Mouse (Mus musculus) bone marrow, adult 2 months (tissue): ENCODE data around the gene Cym. TPM values are rescaled to one million over a fixed set of nuclear protein-coding genes. Genes with fewer than 3 reads are reported as not detected.
A peak's percentile ranks its signal among the peaks of the same experiment; 100 is the strongest.

Experiments used
- H3K27ac ChIP-seq: fragments of 200-500 bp; 2 replicates; pipeline ENCODE4 v1.5.1; 2012; ENCODE audit warnings: low read depth, mild to moderate bottlenecking, control low read depth, inconsistent platforms, low read length; ENCODE audit not compliant: control insufficient read depth, poor library complexity, insufficient read depth
- H3K4me1 ChIP-seq: fragments of 200-500 bp; 2 replicates; pipeline ENCODE4 v1.6.1; 2011; ENCODE audit warnings: low read length; ENCODE audit not compliant: control insufficient read depth, insufficient read depth
- H3K4me3 ChIP-seq: fragments of 200-500 bp; replicated peaks from 2 replicates; pipeline ENCODE3; 2011; ENCODE audit warnings: mild to moderate bottlenecking, low read depth, low read length, control low read depth; ENCODE audit not compliant: control insufficient read depth
- CTCF ChIP-seq: fragments of 200-500 bp; IDR thresholded peaks from 2 replicates; pipeline ENCODE4 v1.5.1; 2011; ENCODE audit warnings: low read length, control low read depth; ENCODE audit not compliant: control insufficient read depth, insufficient read depth
- POLR2A ChIP-seq: fragments of 200-500 bp; IDR thresholded peaks from 2 replicates; pipeline ENCODE4 v1.6.1; 2011; ENCODE audit warnings: low read depth, mild to moderate bottlenecking, control low read depth, low read length, borderline replicate concordance; ENCODE audit not compliant: control insufficient read depth
- WGBS: fragments of 180-500 bp; shearing (Covaris S2); methylation state at CpG from one replicate; pipeline ENCODE4 v1.1.7; 2018; 5-methylcytosine and 5-hydroxymethylcytosine counted together
- polyA plus RNA-seq: library from polyadenylated mRNA; stranded (reverse); fragments of >200 nt; gene quantifications from 2 replicates; pipeline ENCODE4 v1.2.4, GENCODE M21; 2011; ENCODE audit warnings: low replicate concordance; ENCODE audit not compliant: missing spikeins, insufficient read depth, insufficient read length

Cym gene
- not detected in 2 replicates for polyA plus RNA-seq

DNA sequence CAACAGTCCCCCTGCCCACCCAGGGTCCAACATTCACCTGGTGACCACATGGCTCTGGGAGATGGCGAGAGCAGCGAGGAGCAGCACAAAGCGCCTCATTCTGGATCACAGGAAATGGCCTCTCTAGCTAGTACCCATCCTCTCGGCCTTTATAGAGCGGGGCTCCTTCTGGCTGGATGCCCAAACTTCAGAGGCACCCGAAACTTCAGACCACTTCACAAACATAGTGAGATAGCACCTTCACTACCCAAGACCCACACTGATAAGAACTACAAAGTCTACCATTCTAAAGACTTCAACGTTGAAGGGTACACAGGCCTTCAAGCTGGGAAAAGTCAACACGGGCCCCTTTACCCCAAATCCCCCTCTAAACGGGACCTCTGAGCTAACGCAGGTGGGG is at the start of gene Cym:
TSS of gene Cym (minus strand) at position 125 of the 400 bp plus-strand sequence.
- Histone ChIP-seq H3K4me3 (no peak within 1 kb of the TSS), H3K27ac (no peak within 1 kb of the TSS), H3K4me1 (no peaks in the 10 kb centered on the region)
- WGBS: 75% methylated on average over 10 of the region's 10 CpGs
- TF ChIP-seq CTCF (no peak), POLR2A (no peak)

DNA sequence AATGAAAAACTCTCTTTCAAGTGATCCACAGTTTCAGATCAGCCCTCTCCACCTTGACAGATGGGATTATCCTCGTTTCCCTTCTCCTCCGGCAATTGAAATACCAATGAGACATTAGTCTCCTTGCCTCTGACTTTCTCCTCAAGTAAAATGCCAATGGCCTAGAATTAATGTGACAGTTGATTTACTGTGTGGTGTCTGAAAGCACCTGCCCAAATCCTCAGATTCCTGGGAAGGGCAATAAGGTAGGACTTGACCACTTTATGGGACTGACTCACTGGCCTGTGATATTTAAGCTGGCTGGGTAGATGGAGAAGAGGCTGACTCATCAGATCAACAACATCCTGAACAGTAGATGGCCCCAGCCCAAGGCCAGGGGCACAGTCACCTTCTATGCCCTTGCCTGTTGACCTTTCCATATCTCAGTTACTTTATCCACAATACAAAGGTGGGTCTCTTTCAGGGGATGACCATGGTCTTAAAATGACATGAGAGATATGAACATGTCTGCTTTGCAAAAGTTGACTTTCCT is 45.3 kb upstream of the Cym start:
- Histone ChIP-seq H3K27ac (no peak overlapping the region), H3K4me1 (no peaks in the 10 kb centered on the region), H3K4me3 (no peak overlapping the region)
- TF ChIP-seq CTCF (no peak), POLR2A (no peak)
- 78% methylated on average over 2 of the region's 2 CpGs for WGBS

DNA sequence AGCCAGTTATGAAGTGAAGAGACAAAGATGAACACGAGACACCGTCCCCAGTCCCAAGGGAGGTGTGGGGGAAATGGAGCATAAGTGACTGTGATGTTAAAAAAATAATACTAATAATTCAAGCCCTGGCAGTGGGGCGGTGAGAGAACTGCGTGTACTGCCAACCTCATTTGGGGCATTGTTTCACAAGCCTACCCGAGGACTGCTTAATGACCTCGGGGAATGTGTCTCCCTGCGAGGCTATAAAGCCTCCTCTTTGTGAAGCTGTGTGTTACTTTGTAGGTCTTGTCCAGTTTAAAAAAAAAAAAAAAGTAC is 40.3 kb upstream of the Cym start:
- TF ChIP-seq POLR2A (no peak), CTCF (no peak)
- WGBS: 55% methylated on average over 7 of the region's 7 CpGs
- H3K27ac ChIP-seq: no peak overlapping the region

DNA sequence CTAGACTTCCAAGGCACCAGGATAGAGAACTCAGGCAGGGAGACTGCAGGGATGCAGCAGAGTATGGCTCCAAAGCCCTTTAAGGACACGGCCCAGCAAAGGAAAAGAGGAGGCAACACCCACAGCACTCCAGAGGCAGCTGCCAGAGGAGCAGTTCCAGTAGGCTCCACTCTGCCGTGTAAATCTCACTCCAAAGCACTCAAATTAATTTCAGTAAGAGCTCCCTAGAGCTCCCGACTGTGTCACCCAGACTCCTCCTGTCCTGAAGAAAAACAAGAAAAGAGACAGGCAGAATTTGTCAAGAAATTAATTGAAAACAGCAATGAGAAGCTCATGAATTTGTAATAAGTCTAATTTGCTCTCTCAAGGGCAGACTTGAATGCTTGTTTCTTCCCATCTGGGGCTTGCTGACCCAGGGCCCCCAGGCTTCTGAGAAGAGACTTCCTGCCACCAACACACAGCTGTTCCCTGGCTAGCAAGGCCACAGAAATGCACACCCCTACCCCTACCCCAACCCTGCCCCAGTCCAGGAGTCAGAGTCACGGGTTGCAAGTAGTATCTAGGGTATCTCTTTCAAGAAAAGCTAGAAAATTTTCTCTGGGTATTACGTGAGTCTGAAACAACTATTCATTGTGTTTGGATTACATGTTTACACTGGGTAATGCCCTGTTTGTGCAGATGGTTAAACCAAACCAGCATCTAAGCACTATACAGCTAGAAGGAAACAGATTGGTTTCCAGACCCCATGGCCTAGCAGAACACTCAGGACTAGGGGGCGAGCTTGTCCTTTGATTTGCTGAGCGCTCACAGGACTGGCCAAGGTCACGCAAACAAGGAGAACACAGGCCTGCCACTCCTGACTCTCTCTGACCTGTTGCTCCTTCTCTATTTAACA is 39.7 kb upstream of the Cym start:
- no peaks in the 10 kb centered on the region; the same call in 1 of the 2 replicates for H3K4me1 ChIP-seq
- 54% methylated on average over 8 of the region's 8 CpGs for WGBS
- no peak overlapping the region for H3K4me3 ChIP-seq
- TF ChIP-seq CTCF: no peak
- TF ChIP-seq POLR2A: no peak
- peak overlapping the region; percentile 52 for H3K27ac ChIP-seq

More for the DNA sequence above, 40.3 kb upstream of the Cym start:
- no peaks in the 10 kb centered on the region; the same call in 1 of the 2 replicates for H3K4me1 ChIP-seq
- H3K4me3 ChIP-seq: no peak overlapping the region

DNA sequence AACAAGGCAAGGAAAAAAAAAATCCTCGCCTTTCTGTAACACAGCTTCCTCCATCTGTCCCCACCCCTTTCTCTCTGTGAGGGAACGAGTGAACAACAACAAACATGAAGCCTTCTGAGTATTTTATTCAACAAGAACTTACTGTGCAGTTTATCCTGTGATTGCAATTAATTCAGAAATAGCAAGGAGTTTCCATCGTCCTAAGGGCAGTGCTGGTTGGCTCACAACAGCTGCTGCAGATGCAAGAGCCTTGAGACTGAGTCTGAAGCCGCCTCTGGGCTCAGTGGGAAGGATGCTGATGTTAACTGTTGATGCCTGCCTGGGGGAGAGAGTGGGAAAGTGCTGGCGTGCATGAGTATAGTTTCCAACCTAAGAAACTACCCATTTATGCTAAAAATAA is 36.4 kb upstream of the Cym start:
- H3K4me1 ChIP-seq: no peaks in the 10 kb centered on the region; the same call in 1 of the 2 replicates
- WGBS: 48% methylated on average over 5 of the region's 5 CpGs
- TF ChIP-seq POLR2A (no peak), CTCF (no peak)
- no peak overlapping the region for H3K4me3 ChIP-seq
- no peak overlapping the region for H3K27ac ChIP-seq

DNA sequence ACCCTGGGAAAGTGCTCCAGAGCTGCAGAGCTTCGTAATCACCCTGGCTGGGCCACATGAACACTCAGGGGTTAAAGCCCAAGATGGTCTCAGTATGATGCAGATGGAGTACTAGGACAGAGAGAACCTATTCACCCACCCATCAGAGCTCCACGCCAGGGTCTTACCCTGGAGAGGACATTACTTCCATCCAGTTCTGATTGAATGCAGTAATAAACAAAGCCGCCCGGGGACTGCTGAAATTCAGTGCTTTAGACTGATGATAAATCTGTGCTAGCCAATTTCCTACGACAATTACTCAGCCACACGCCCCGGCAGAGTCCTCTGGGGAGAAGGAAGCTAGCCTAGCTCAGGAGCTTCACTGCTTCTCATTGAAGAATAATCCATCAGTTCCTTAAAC is 35.2 kb upstream of the Cym start:
- Histone ChIP-seq H3K27ac (no peak overlapping the region), H3K4me3 (no peak overlapping the region), H3K4me1 (no peaks in the 10 kb centered on the region; the same call in 1 of the 2 replicates)
- 75% methylated on average over 7 of the region's 7 CpGs for WGBS
- TF ChIP-seq CTCF (no peak), POLR2A (no peak)

DNA sequence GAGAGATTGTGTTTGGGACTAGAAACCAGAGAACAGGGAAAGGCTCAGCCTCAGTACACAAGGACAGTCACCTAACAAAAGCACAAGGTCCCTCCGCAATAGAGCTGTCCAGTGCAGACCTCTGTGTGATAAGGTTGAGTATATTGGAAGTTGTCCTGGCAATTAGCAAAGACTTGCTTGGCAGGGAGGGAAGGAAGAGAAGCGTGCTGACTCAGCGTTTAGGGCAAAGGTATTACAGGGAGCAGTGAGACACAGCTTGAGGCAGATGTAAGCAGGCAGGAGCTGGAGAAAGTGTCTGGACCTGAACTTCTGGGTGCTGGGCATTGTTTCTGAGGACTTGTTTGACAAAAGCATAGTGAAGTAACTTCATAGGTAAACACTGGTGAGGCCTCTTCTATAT is 34.5 kb upstream of the Cym start:
- Histone ChIP-seq H3K4me3 (no peak overlapping the region), H3K4me1 (no peaks in the 10 kb centered on the region; the same call in 1 of the 2 replicates), H3K27ac (no peak overlapping the region)
- TF ChIP-seq CTCF (no peak), POLR2A (no peak)
- 71% methylated on average over 3 of the region's 3 CpGs for WGBS

DNA sequence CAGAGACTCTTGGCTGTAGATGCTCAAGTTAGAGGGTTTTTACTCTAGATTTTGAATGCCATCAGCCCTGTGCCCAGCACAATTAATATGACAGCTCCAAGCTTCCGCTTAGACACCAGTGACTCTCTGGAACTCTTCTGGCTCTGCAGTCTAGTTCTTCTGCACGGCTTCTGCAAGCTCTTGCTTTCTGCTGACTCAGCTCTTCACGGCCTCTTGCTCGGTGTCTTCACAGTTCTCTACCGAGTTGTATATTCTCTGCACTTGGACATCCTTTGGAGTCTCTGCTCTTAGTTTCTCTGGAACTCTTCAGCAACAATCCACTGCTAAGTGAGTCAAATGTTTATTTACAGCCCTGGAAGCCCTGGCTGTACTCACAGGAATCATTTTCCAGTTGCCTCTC is 32.4 kb upstream of the Cym start:
- TF ChIP-seq POLR2A: no peak
- TF ChIP-seq CTCF: no peak
- Histone ChIP-seq H3K4me1 (no peaks in the 10 kb centered on the region; the same call in 1 of the 2 replicates), H3K27ac (no peak overlapping the region), H3K4me3 (no peak overlapping the region)
- 68% methylated on average over 5 of the region's 5 CpGs for WGBS
